Mouse (Mus musculus) heart, postnatal 0 days (tissue): ENCODE data around the gene Rfng. TPM values are rescaled to one million over a fixed set of nuclear protein-coding genes. Genes with fewer than 3 reads are reported as not detected.
"Not testable (repeated sequence)": the region's sequence is repeated elsewhere in the genome, so short reads cannot be mapped to it uniquely, and the experiment has no call there.

ENCODE experiments used
- ATAC-seq: fragments of 200-750 bp; cut with Nextera tagmentation; 2 replicates; pipeline ENCODE4 v1.8.0; 2017; ENCODE audit warnings: low read depth, moderate number of reproducible peaks, moderate library complexity; ENCODE audit not compliant: insufficient read depth
- DNase-seq: peaks from one replicate; pipeline ENCODE4 v3.0.0-alpha.2; 2016; ENCODE audit warnings: low spot score
- H3K27ac ChIP-seq: fragments of 300-500 bp; sonication (generic); 2 replicates; pipeline ENCODE4 v1.5.1; 2014; ENCODE audit warnings: low read depth, mild to moderate bottlenecking
- H3K27me3 ChIP-seq: fragments of 300-500 bp; sonication (generic); 2 replicates; pipeline ENCODE4 v1.6.1; 2014; ENCODE audit warnings: low read length, mixed read lengths; ENCODE audit not compliant: control insufficient read depth, insufficient read depth
- H3K36me3 ChIP-seq: fragments of 300-500 bp; sonication (generic); replicated peaks from 2 replicates; pipeline ENCODE4 v1.6.1; 2014; ENCODE audit warnings: low read length, mixed read lengths; ENCODE audit not compliant: control insufficient read depth, insufficient read depth
- H3K4me1 ChIP-seq: fragments of 300-500 bp; sonication (generic); 2 replicates; pipeline ENCODE4 v1.6.1; 2014; ENCODE audit warnings: antibody characterized with exemption; ENCODE audit not compliant: control insufficient read depth, insufficient read depth
- H3K4me2 ChIP-seq: fragments of 300-500 bp; sonication (generic); 2 replicates; pipeline ENCODE4 v1.6.1; 2014; ENCODE audit warnings: low read depth, mild to moderate bottlenecking, low read length, moderate library complexity
- H3K4me3 ChIP-seq: fragments of 300-500 bp; sonication (generic); 2 replicates; pipeline ENCODE4 v1.5.1; 2014; ENCODE audit warnings: low read depth, low read length
- H3K9ac ChIP-seq: fragments of 300-500 bp; sonication (generic); replicated peaks from 2 replicates; pipeline ENCODE4 v1.6.1; 2014; ENCODE audit warnings: low read depth, low read length, mixed read lengths
- H3K9me3 ChIP-seq: fragments of 300-500 bp; sonication (generic); replicated peaks from 2 replicates; pipeline ENCODE4 v1.6.1; 2016; ENCODE audit warnings: low read length; ENCODE audit not compliant: control insufficient read depth
- CTCF ChIP-seq: IDR thresholded peaks from 2 replicates; pipeline ENCODE4 v1.5.1; 2016; ENCODE audit warnings: antibody characterized with exemption, control low read depth, low read depth
- EP300 ChIP-seq: IDR thresholded peaks from 2 replicates; pipeline ENCODE4 v1.6.1; 2016; ENCODE audit warnings: antibody characterized with exemption, low read depth
- WGBS: fragments of 180-500 bp; shearing (Covaris S2); extraction: QIAGEN DNeasy Blood & Tissue Kit; methylation state at CpG from one replicate; pipeline ENCODE4 v1.1.7; 2014; 5-methylcytosine and 5-hydroxymethylcytosine counted together
- polyA plus RNA-seq: library from polyadenylated mRNA; unstranded; fragments of >200 nt; fragmentation: Nextera tagmentation; extraction: Ambion mirVana; gene quantifications from 2 replicates; pipeline ENCODE4 v1.2.1, GENCODE M21; 2015
- total RNA-seq: library from RNA; depleted of rRNA; stranded (reverse); fragments of >200 nt; gene quantifications from 2 replicates; pipeline ENCODE4 v1.2.3, GENCODE M21; 2014; ENCODE audit warnings: low replicate concordance

The Rfng gene
- total and polyA plus RNA-seq, 2 experiments from 2014 or later, result 14.5 to 15.3 TPM

- Histone ChIP-seq H3K27me3 (no peaks in the 10 kb centered on the region), H3K9me3 (no peaks in the 10 kb centered on the region), H3K4me1 (no peaks in the 10 kb centered on the region), H3K36me3 (peaks cover 16% of the 10 kb centered on the region; the same call in 1 of the 2 replicates), H3K4me2 (no peak overlapping the region), H3K9ac (no peak overlapping the region), H3K4me3 (no peak overlapping the region), H3K27ac (no peak overlapping the region)
- DNase-seq (no peak), ATAC-seq (no peak)
- WGBS, result 29% methylated on average over 6 of the region's 6 CpGs
- TF ChIP-seq CTCF (no peak), EP300 (no peak)
Measured at GRCm38 (mm10) chr11:120777123-120777522, 6.9 kb downstream of the Rfng start.

- ATAC-seq (peak; percentile 93), DNase-seq (peak; percentile 88)
- WGBS, result 23% methylated on average over 15 of the region's 15 CpGs
- Histone ChIP-seq H3K4me1 (no peaks in the 10 kb centered on the region), H3K36me3 (0 out of 2 replicates have a peak, but pooled peaks cover 8% of the 10 kb centered on the region), H3K9ac (no peak overlapping the region), H3K9me3 (no peaks in the 10 kb centered on the region), H3K27ac (no peak overlapping the region), H3K4me2 (no peak overlapping the region), H3K27me3 (no peaks in the 10 kb centered on the region), H3K4me3 (no peak overlapping the region)
- TF ChIP-seq EP300, result no peak
- TF ChIP-seq CTCF, result peak; percentile 100
Measured at GRCm38 (mm10) chr11:120775774-120776469, 8.1 kb downstream of the Rfng start.

- Histone ChIP-seq H3K9me3 (no peaks in the 10 kb centered on the region), H3K4me3 (no peak overlapping the region), H3K36me3 (no peaks in the 10 kb centered on the region), H3K4me1 (no peaks in the 10 kb centered on the region), H3K9ac (no peak overlapping the region), H3K4me2 (no peak overlapping the region), H3K27ac (no peak overlapping the region), H3K27me3 (no peaks in the 10 kb centered on the region)
- WGBS, result 74% methylated on average over 7 of the region's 7 CpGs
- TF ChIP-seq EP300 (no peak), CTCF (no peak)
- DNase-seq (no peak), ATAC-seq (no peak)
Measured at GRCm38 (mm10) chr11:120773463-120774190, 10.4 kb downstream of the Rfng start.

- H3K27me3 ChIP-seq, result no peaks in the 10 kb centered on the region
- H3K4me1 ChIP-seq, result no peaks in the 10 kb centered on the region
- ATAC-seq (no peak), DNase-seq (no peak)
- no peaks in the 10 kb centered on the region for H3K36me3 ChIP-seq
- TF ChIP-seq CTCF (no peak), EP300 (no peak)
- no peak overlapping the region for H3K9ac ChIP-seq
- no peak overlapping the region for H3K27ac ChIP-seq
- no peaks in the 10 kb centered on the region for H3K9me3 ChIP-seq
- H3K4me2 ChIP-seq, result no peak overlapping the region
- 57% methylated on average over 3 of the region's 3 CpGs for whole genome bisulfite sequencing
- no peak overlapping the region for H3K4me3 ChIP-seq
Measured at GRCm38 (mm10) chr11:120772749-120773148, 11.3 kb downstream of the Rfng start.

GRCm38 (mm10) chr11:120768206-120768605 lies 15.8 kb downstream of the Rfng start:
- H3K27me3 ChIP-seq, result peaks cover 4% of the 10 kb centered on the region; the same call in 1 of the 2 replicates
- no peak overlapping the region for H3K9ac ChIP-seq
- 74% methylated on average over 1 of the region's 1 CpGs for WGBS
- no peaks in the 10 kb centered on the region for H3K9me3 ChIP-seq
- no peaks in the 10 kb centered on the region for H3K4me1 ChIP-seq
- TF ChIP-seq CTCF (no peak), EP300 (no peak)
- H3K4me2 ChIP-seq, result no peak overlapping the region
- ATAC-seq, result no peak
- no peak overlapping the region for H3K27ac ChIP-seq
- H3K4me3 ChIP-seq, result no peak overlapping the region
- DNase-seq, result no peak
- H3K36me3 ChIP-seq, result no peaks in the 10 kb centered on the region

- not testable (repeated sequence) for ATAC-seq, H3K9ac ChIP-seq, H3K27ac ChIP-seq, H3K4me2 ChIP-seq, H3K36me3 ChIP-seq, H3K4me3 ChIP-seq, H3K9me3 ChIP-seq, H3K27me3 ChIP-seq, H3K4me1 ChIP-seq, DNase-seq
- 53% methylated on average over 3 of the region's 7 CpGs for WGBS
Measured at GRCm38 (mm10) chr11:120767023-120767422, 17.0 kb downstream of the Rfng start.

GRCm38 (mm10) chr11:120763121-120763999 lies 20.6 kb downstream of the Rfng start:
- DNase-seq, H3K9me3 ChIP-seq, H3K36me3 ChIP-seq, H3K27me3 ChIP-seq, H3K4me3 ChIP-seq, H3K27ac ChIP-seq, H3K4me1 ChIP-seq, H3K9ac ChIP-seq: not testable (repeated sequence)
- peak overlapping the region; percentile 21; the same call in 1 of the 2 replicates for H3K4me2 ChIP-seq
- ATAC-seq, result peak; percentile 33; the same call in 1 of the 2 replicates
- 7% methylated on average over 8 of the region's 23 CpGs for WGBS
